Mouse (Mus musculus) megakaryocyte, embryonic 14.5 days (primary cell): Measurements from ENCODE around the gene Dnhd1. TPM values are rescaled to one million over a fixed set of nuclear protein-coding genes. Genes with fewer than 3 reads are reported as not detected.

ENCODE experiments used
- H3K27me3 ChIP-seq: replicated peaks from 2 replicates; pipeline ENCODE3; 2012; ENCODE audit warnings: inconsistent platforms
- H3K36me3 ChIP-seq: replicated peaks from 2 replicates; pipeline ENCODE3; 2012; ENCODE audit warnings: low read length, inconsistent platforms, mixed read lengths
- H3K4me1 ChIP-seq: 2 replicates; pipeline ENCODE4 v1.6.1; 2012; ENCODE audit warnings: inconsistent platforms
- H3K4me3 ChIP-seq: replicated peaks from 2 replicates; pipeline ENCODE3; 2012; ENCODE audit warnings: moderate library complexity, mild to moderate bottlenecking, inconsistent platforms
- H3K9me3 ChIP-seq: 2 replicates; pipeline ENCODE4 v1.6.1; 2012; ENCODE audit warnings: inconsistent platforms
- FLI1 ChIP-seq: IDR thresholded peaks from 2 replicates; pipeline ENCODE4 v1.6.1; 2012; ENCODE audit warnings: low read length, inconsistent platforms, mixed read lengths
- GATA1 ChIP-seq: IDR thresholded peaks from 3 replicates; pipeline ENCODE4 v1.6.1; 2012; ENCODE audit warnings: mixed read lengths, low read length, inconsistent platforms, borderline replicate concordance
- polyA plus RNA-seq: library from polyadenylated mRNA; stranded (reverse); fragments of >175 nt; gene quantifications from 2 replicates; pipeline ENCODE4 v1.2.3, GENCODE M21; 2012; ENCODE audit warnings: low replicate concordance; ENCODE audit not compliant: insufficient read depth

Gene Dnhd1
- polyA plus RNA-seq, 1 experiment = 0.63 TPM

- peak within 1 kb of the TSS; percentile 99 for H3K4me3 ChIP-seq
- no peaks in the 10 kb centered on the region for H3K27me3 ChIP-seq
- no peaks in the 10 kb centered on the region for H3K9me3 ChIP-seq
- H3K36me3 ChIP-seq = peaks cover 64% of the 10 kb centered on the region
- H3K4me1 ChIP-seq = peaks cover 57% of the 10 kb centered on the region
- TF ChIP-seq FLI1 (no peak; the same call in 1 of the 2 replicates), GATA1 (no peak)
Observed at GRCm38 (mm10) chr7:105639756-105640155, 10.9 kb upstream of the Dnhd1 start, which contains the start of gene Timm10b. TSS of gene Timm10b (plus strand) at chr7:105640056.

- peaks cover 67% of the 10 kb centered on the region for H3K36me3 ChIP-seq
- H3K9me3 ChIP-seq = no peaks in the 10 kb centered on the region
- peaks cover 56% of the 10 kb centered on the region for H3K4me1 ChIP-seq
- TF ChIP-seq FLI1 (no peak; the same call in 1 of the 2 replicates), GATA1 (no peak)
- H3K4me3 ChIP-seq = peak within 1 kb of the TSS; percentile 99
- no peaks in the 10 kb centered on the region for H3K27me3 ChIP-seq
Observed at GRCm38 (mm10) chr7:105640233-105640893, 10.3 kb upstream of the Dnhd1 start, which contains the start of the genes Arfip2 and Gm45799. TSS of gene Arfip2 (minus strand) at chr7:105640416. TSS of gene Gm45799 (plus strand) at chr7:105640552.

- Histone ChIP-seq H3K9me3 (no peaks in the 10 kb centered on the region), H3K36me3 (peaks cover 67% of the 10 kb centered on the region), H3K4me3 (peak overlapping the region; percentile 99), H3K27me3 (no peaks in the 10 kb centered on the region), H3K4me1 (peaks cover 56% of the 10 kb centered on the region)
- no peak for TF ChIP-seq FLI1
- no peak for TF ChIP-seq GATA1
Observed at GRCm38 (mm10) chr7:105640894-105641255, 9.8 kb upstream of the Dnhd1 start.

GRCm38 (mm10) chr7:105641936-105642335 lies 8.7 kb upstream of the Dnhd1 start:
- Histone ChIP-seq H3K27me3 (no peaks in the 10 kb centered on the region), H3K4me3 (peak overlapping the region; percentile 99), H3K4me1 (peaks cover 56% of the 10 kb centered on the region), H3K36me3 (peaks cover 64% of the 10 kb centered on the region), H3K9me3 (no peaks in the 10 kb centered on the region)
- no peak for TF ChIP-seq GATA1
- no peak for TF ChIP-seq FLI1

GRCm38 (mm10) chr7:105685541-105686197 lies 35.0 kb downstream of the Dnhd1 start:
- Histone ChIP-seq H3K4me1 (no peaks in the 10 kb centered on the region), H3K9me3 (no peaks in the 10 kb centered on the region), H3K27me3 (peaks cover 27% of the 10 kb centered on the region), H3K36me3 (no peaks in the 10 kb centered on the region), H3K4me3 (no peak overlapping the region)
- TF ChIP-seq FLI1 (no peak), GATA1 (no peak)

GRCm38 (mm10) chr7:105690875-105691274 lies 40.2 kb downstream of the Dnhd1 start:
- TF ChIP-seq FLI1 (no peak), GATA1 (no peak)

GRCm38 (mm10) chr7:105703184-105703583 lies 52.6 kb downstream of the Dnhd1 start:
- Histone ChIP-seq H3K27me3 (peaks cover 22% of the 10 kb centered on the region), H3K4me3 (no peak overlapping the region), H3K4me1 (peaks cover 3% of the 10 kb centered on the region; the same call in 1 of the 2 replicates), H3K36me3 (no peaks in the 10 kb centered on the region), H3K9me3 (no peaks in the 10 kb centered on the region)
- no peak for TF ChIP-seq GATA1
- no peak for TF ChIP-seq FLI1

More at GRCm38 (mm10) chr7:105690875-105691274, 40.2 kb downstream of the Dnhd1 start:
- no peak overlapping the region for H3K4me3 ChIP-seq
- H3K27me3 ChIP-seq = peaks cover 29% of the 10 kb centered on the region
- H3K4me1 ChIP-seq = no peaks in the 10 kb centered on the region
- no peaks in the 10 kb centered on the region for H3K9me3 ChIP-seq
- no peaks in the 10 kb centered on the region for H3K36me3 ChIP-seq

- TF ChIP-seq GATA1 = no peak
- TF ChIP-seq FLI1 = no peak
- Histone ChIP-seq H3K36me3 (no peaks in the 10 kb centered on the region), H3K4me1 (peaks cover 3% of the 10 kb centered on the region; the same call in 1 of the 2 replicates), H3K9me3 (no peaks in the 10 kb centered on the region), H3K27me3 (peaks cover 28% of the 10 kb centered on the region), H3K4me3 (no peak overlapping the region)
Observed at GRCm38 (mm10) chr7:105703816-105704215, 53.2 kb downstream of the Dnhd1 start.

- Histone ChIP-seq H3K9me3 (peaks cover 8% of the 10 kb centered on the region; the same call in 1 of the 2 replicates), H3K36me3 (no peaks in the 10 kb centered on the region), H3K4me1 (no peaks in the 10 kb centered on the region; the same call in 1 of the 2 replicates), H3K4me3 (no peak overlapping the region), H3K27me3 (peaks cover 27% of the 10 kb centered on the region)
- TF ChIP-seq GATA1 (no peak), FLI1 (no peak)
Observed at GRCm38 (mm10) chr7:105708733-105709132, 58.1 kb downstream of the Dnhd1 start.

- Histone ChIP-seq H3K36me3 (peaks cover 9% of the 10 kb centered on the region), H3K27me3 (peaks cover 6% of the 10 kb centered on the region), H3K9me3 (peaks cover 12% of the 10 kb centered on the region; the same call in 1 of the 2 replicates), H3K4me3 (no peak overlapping the region), H3K4me1 (peaks cover 6% of the 10 kb centered on the region)
- TF ChIP-seq FLI1 (no peak), GATA1 (no peak)
Observed at GRCm38 (mm10) chr7:105715366-105715765, 64.7 kb downstream of the Dnhd1 start.
